Mouse (Mus musculus): Measurements from ENCODE around the gene Tmprss2. TPM values are rescaled to one million over a fixed set of nuclear protein-coding genes. Genes with fewer than 3 reads are reported as not detected.

Tmprss2 gene
- polyA plus RNA-seq, 1 experiment from 2014 or later: 0.20 TPM

Other genes with a start within 250 kb of the Tmprss2 start
- gene Mx1, start 148.3 kb downstream of the Tmprss2 start, polyA plus RNA-seq (2016; fragmentation: Nextera tagmentation; extraction: Ambion mirVana): 0.16 and 0.27 TPM in 2 replicates
- gene Fam3b, start 96.4 kb downstream of the Tmprss2 start, polyA plus RNA-seq (2016; fragmentation: Nextera tagmentation; extraction: Ambion mirVana): not detected in 2 replicates
- 3.5 and 3.6 TPM in 2 replicates for gene Ripk4, start 152.6 kb upstream of the Tmprss2 start, polyA plus RNA-seq (2016; fragmentation: Nextera tagmentation; extraction: Ambion mirVana)
- gene Prdm15, start 240.7 kb upstream of the Tmprss2 start, polyA plus RNA-seq (2016; fragmentation: Nextera tagmentation; extraction: Ambion mirVana): 15.8 and 16.0 TPM in 2 replicates

Data from forebrain, embryonic 10.5 days (tissue).